Mouse (Mus musculus) heart, embryonic 10.5 days (tissue): ENCODE data around the gene Taf4. TPM values are rescaled to one million over a fixed set of nuclear protein-coding genes. Genes with fewer than 3 reads are reported as not detected.

Experiments used
- DNase-seq: peaks from one replicate; pipeline ENCODE4 v3.0.0-alpha.2; 2017; ENCODE audit warnings: low spot score
- H3K27ac ChIP-seq: fragments of 300-500 bp; sonication (generic); 2 replicates; pipeline ENCODE4 v1.5.1; 2016; ENCODE audit warnings: mild to moderate bottlenecking
- H3K27me3 ChIP-seq: fragments of 300-500 bp; sonication (generic); 2 replicates; pipeline ENCODE4 v1.6.1; 2016; ENCODE audit warnings: mild to moderate bottlenecking; ENCODE audit not compliant: poor library complexity, insufficient read depth, severe bottlenecking
- H3K36me3 ChIP-seq: fragments of 300-500 bp; sonication (generic); 2 replicates; pipeline ENCODE4 v1.6.1; 2016; ENCODE audit warnings: mild to moderate bottlenecking, moderate library complexity
- H3K4me1 ChIP-seq: fragments of 300-500 bp; sonication (generic); 2 replicates; pipeline ENCODE4 v1.6.1; 2016; ENCODE audit warnings: mild to moderate bottlenecking
- H3K4me3 ChIP-seq: fragments of 300-500 bp; sonication (generic); 2 replicates; pipeline ENCODE4 v1.5.1; 2016; ENCODE audit warnings: mild to moderate bottlenecking, moderate library complexity
- H3K9me3 ChIP-seq: fragments of 300-500 bp; sonication (generic); 2 replicates; pipeline ENCODE4 v1.6.1; 2016; ENCODE audit warnings: mild to moderate bottlenecking, moderate library complexity
- WGBS: fragments of 180-500 bp; shearing (Covaris S2); methylation state at CpG from one replicate; pipeline ENCODE4 v1.1.7; 2016; 5-methylcytosine and 5-hydroxymethylcytosine counted together
- polyA plus RNA-seq: library from polyadenylated mRNA; unstranded; fragments of >200 nt; fragmentation: Nextera tagmentation; extraction: Ambion mirVana; gene quantifications from 2 replicates; pipeline ENCODE4 v1.2.1, GENCODE M21; 2016

Taf4 gene
- polyA plus RNA-seq, 1 experiment from 2014 or later: 3.2 TPM

- DNase-seq: no peak
- Histone ChIP-seq H3K4me1 (peaks cover 39% of the 10 kb centered on the region), H3K27me3 (no peaks in the 10 kb centered on the region), H3K4me3 (no peak overlapping the region), H3K9me3 (no peaks in the 10 kb centered on the region), H3K36me3 (no peaks in the 10 kb centered on the region), H3K27ac (no peak overlapping the region)
- WGBS: 67% methylated on average over 14 of the region's 14 CpGs
These were observed 24.6 kb downstream of the Taf4 start for GRCm38 (mm10) chr2:179951542-179952524.

GRCm38 (mm10) chr2:179948820-179949219 is 27.6 kb downstream of the Taf4 start:
- no peak overlapping the region for H3K4me3 ChIP-seq
- peaks cover 61% of the 10 kb centered on the region for H3K4me1 ChIP-seq
- DNase-seq: no peak
- WGBS: 80% methylated on average over 5 of the region's 5 CpGs
- H3K9me3 ChIP-seq: no peaks in the 10 kb centered on the region
- H3K27ac ChIP-seq: no peak overlapping the region
- H3K27me3 ChIP-seq: no peaks in the 10 kb centered on the region
- H3K36me3 ChIP-seq: no peaks in the 10 kb centered on the region

GRCm38 (mm10) chr2:179947607-179948006 is 28.8 kb downstream of the Taf4 start:
- Histone ChIP-seq H3K4me3 (no peak overlapping the region), H3K4me1 (peaks cover 69% of the 10 kb centered on the region), H3K36me3 (no peaks in the 10 kb centered on the region), H3K27ac (peak overlapping the region; percentile 1; the same call in 1 of the 2 replicates), H3K9me3 (no peaks in the 10 kb centered on the region), H3K27me3 (no peaks in the 10 kb centered on the region)
- 67% methylated on average over 5 of the region's 5 CpGs for WGBS
- no peak for DNase-seq

- Histone ChIP-seq H3K4me3 (no peak overlapping the region), H3K27ac (no peak overlapping the region), H3K4me1 (peaks cover 69% of the 10 kb centered on the region), H3K36me3 (no peaks in the 10 kb centered on the region), H3K27me3 (no peaks in the 10 kb centered on the region), H3K9me3 (no peaks in the 10 kb centered on the region)
- DNase-seq: no peak
- 78% methylated on average over 6 of the region's 6 CpGs for WGBS
These were observed 29.9 kb downstream of the Taf4 start for GRCm38 (mm10) chr2:179946496-179946895.

- no peaks in the 10 kb centered on the region for H3K9me3 ChIP-seq
- peaks cover 76% of the 10 kb centered on the region for H3K4me1 ChIP-seq
- no peaks in the 10 kb centered on the region for H3K27me3 ChIP-seq
- 61% methylated on average over 4 of the region's 4 CpGs for WGBS
- no peak overlapping the region for H3K4me3 ChIP-seq
- H3K36me3 ChIP-seq: no peaks in the 10 kb centered on the region
- no peak overlapping the region for H3K27ac ChIP-seq
- no peak for DNase-seq
These were observed 31.4 kb downstream of the Taf4 start for GRCm38 (mm10) chr2:179945051-179945450.

- H3K36me3 ChIP-seq: 0 out of 2 replicates have a peak, but pooled peaks cover 3% of the 10 kb centered on the region
- WGBS: 100% methylated on average over 1 of the region's 1 CpGs
- no peaks in the 10 kb centered on the region for H3K9me3 ChIP-seq
- no peak for DNase-seq
- H3K27ac ChIP-seq: no peak overlapping the region
- no peak overlapping the region for H3K4me3 ChIP-seq
- H3K27me3 ChIP-seq: no peaks in the 10 kb centered on the region
- H3K4me1 ChIP-seq: peaks cover 73% of the 10 kb centered on the region
These were observed 34.8 kb downstream of the Taf4 start for GRCm38 (mm10) chr2:179941696-179942095.

GRCm38 (mm10) chr2:179937091-179937490 is 39.4 kb downstream of the Taf4 start:
- peaks cover 32% of the 10 kb centered on the region for H3K36me3 ChIP-seq
- H3K4me1 ChIP-seq: peaks cover 46% of the 10 kb centered on the region
- no peak overlapping the region for H3K27ac ChIP-seq
- no peaks in the 10 kb centered on the region for H3K27me3 ChIP-seq
- H3K4me3 ChIP-seq: no peak overlapping the region
- WGBS: 73% methylated on average over 4 of the region's 4 CpGs
- no peak for DNase-seq
- no peaks in the 10 kb centered on the region for H3K9me3 ChIP-seq

GRCm38 (mm10) chr2:179934165-179934564 is 42.3 kb downstream of the Taf4 start:
- Histone ChIP-seq H3K27me3 (no peaks in the 10 kb centered on the region), H3K27ac (no peak overlapping the region), H3K9me3 (no peaks in the 10 kb centered on the region), H3K36me3 (peaks cover 58% of the 10 kb centered on the region), H3K4me3 (no peak overlapping the region), H3K4me1 (peaks cover 26% of the 10 kb centered on the region)
- DNase-seq: no peak
- WGBS: 73% methylated on average over 3 of the region's 3 CpGs

GRCm38 (mm10) chr2:179931741-179932140 is 44.7 kb downstream of the Taf4 start:
- H3K36me3 ChIP-seq: peaks cover 71% of the 10 kb centered on the region

GRCm38 (mm10) chr2:179929166-179929565 is 47.3 kb downstream of the Taf4 start:
- Histone ChIP-seq H3K36me3 (peaks cover 84% of the 10 kb centered on the region), H3K27me3 (no peaks in the 10 kb centered on the region), H3K4me1 (0 out of 2 replicates have a peak, but pooled peaks cover 5% of the 10 kb centered on the region), H3K9me3 (no peaks in the 10 kb centered on the region), H3K4me3 (no peak overlapping the region), H3K27ac (no peak overlapping the region)
- WGBS: 96% methylated on average over 13 of the region's 13 CpGs
- no peak for DNase-seq

More at GRCm38 (mm10) chr2:179931741-179932140, 44.7 kb downstream of the Taf4 start:
- no peak for DNase-seq
- Histone ChIP-seq H3K4me1 (peaks cover 16% of the 10 kb centered on the region), H3K9me3 (no peaks in the 10 kb centered on the region), H3K27ac (no peak overlapping the region), H3K27me3 (no peaks in the 10 kb centered on the region), H3K4me3 (no peak overlapping the region)
- 92% methylated on average over 16 of the region's 16 CpGs for WGBS

- 88% methylated on average over 6 of the region's 6 CpGs for WGBS
- Histone ChIP-seq H3K4me1 (no peaks in the 10 kb centered on the region), H3K4me3 (no peak overlapping the region), H3K36me3 (peaks cover 90% of the 10 kb centered on the region), H3K27ac (no peak overlapping the region), H3K27me3 (no peaks in the 10 kb centered on the region), H3K9me3 (no peaks in the 10 kb centered on the region)
- no peak for DNase-seq
These were observed 52.4 kb downstream of the Taf4 start for GRCm38 (mm10) chr2:179924038-179924437.

- 90% methylated on average over 8 of the region's 8 CpGs for WGBS
- no peaks in the 10 kb centered on the region for H3K27me3 ChIP-seq
- no peaks in the 10 kb centered on the region for H3K4me1 ChIP-seq
- DNase-seq: no peak
- H3K4me3 ChIP-seq: no peak overlapping the region
- no peaks in the 10 kb centered on the region for H3K9me3 ChIP-seq
- H3K27ac ChIP-seq: no peak overlapping the region
- H3K36me3 ChIP-seq: peaks cover 81% of the 10 kb centered on the region
These were observed 55.3 kb downstream of the Taf4 start for GRCm38 (mm10) chr2:179921021-179921653.

GRCm38 (mm10) chr2:179920042-179920441 is 56.4 kb downstream of the Taf4 start:
- Histone ChIP-seq H3K27ac (no peak overlapping the region), H3K27me3 (no peaks in the 10 kb centered on the region), H3K4me3 (no peak overlapping the region), H3K9me3 (no peaks in the 10 kb centered on the region), H3K4me1 (no peaks in the 10 kb centered on the region), H3K36me3 (peaks cover 75% of the 10 kb centered on the region)
- DNase-seq: no peak
- WGBS: 89% methylated on average over 4 of the region's 4 CpGs
